Mouse (Mus musculus) duodenum, adult 2 months (tissue): ENCODE results near the gene Wars2. TPM values are rescaled to one million over a fixed set of nuclear protein-coding genes. Genes with fewer than 3 reads are reported as not detected.

Source experiments
- polyA plus RNA-seq: library from polyadenylated mRNA; depleted of rRNA; stranded (reverse); fragments of >200 nt; gene quantifications from 2 replicates; pipeline ENCODE4 v1.2.3, GENCODE M21; 2012; ENCODE audit warnings: low replicate concordance; rRNA removed

Wars2 gene
- 0.97 and 1.1 TPM in 2 replicates for polyA plus RNA-seq

DNA sequence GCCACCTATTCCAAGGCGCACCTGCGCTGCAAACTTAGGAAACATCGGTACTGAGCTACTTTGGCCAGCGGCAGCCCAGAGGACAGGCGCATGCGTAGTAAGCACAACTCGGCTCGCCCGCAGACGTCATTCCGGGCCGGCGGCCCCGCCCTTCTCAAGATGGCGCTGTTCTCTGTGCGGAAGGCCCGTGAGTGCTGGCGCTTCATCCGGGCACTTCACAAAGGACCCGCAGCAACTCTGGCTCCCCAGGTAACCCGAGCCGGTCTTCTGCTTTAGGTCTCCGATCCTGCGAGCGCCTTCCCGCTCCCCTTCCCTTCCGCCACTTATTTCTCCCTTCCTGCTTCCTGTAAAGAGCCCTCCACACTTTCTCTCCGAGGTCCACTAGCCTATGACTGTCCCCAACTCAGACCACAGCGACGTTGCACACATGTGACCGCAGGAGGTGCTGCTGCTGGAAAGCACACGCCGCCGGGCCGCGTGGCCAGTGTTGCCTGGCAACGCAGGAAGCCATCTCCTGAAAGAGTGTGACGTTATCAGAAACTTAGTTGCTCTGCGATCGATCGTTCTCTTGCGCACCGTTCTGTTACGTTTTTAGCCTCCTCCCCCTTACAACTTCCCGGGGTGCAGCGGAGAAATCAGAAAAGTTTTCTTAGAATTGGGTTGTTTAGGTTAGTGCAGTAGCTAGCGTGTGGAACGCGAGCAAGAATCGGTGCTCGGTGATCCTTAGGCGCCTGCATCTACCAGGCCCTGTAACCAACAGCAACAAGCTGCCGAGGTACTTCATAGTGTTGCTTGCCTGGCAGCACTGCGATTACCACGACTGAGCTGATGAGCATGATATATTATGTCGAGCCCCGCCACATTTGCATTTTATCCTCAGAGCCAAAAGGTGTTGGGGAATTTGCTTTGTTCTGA, at the start of gene Wars2:
TSS of gene Wars2 (plus strand) at position 129 of the 915 bp plus-strand sequence.

GRCm38 (mm10) chr3:99240213-99240720, 99.4 kb downstream of the Wars2 start, which contains the start of gene Tbx15:
Gene Tbx15, plus strand, starts transcription at chr3:99240381.

Other genes with a start within 250 kb of the Wars2 start
- not detected in 2 replicates for gene Hao2, start 247.8 kb upstream of the Wars2 start, polyA plus RNA-seq
- gene Tbx15, start 99.3 kb downstream of the Wars2 start, polyA plus RNA-seq: 0.04 TPM in 1 of 2 replicates, not detected in the other